ENCODE assay signal across 10 mouse cellular contexts in the genomic region with DNA sequence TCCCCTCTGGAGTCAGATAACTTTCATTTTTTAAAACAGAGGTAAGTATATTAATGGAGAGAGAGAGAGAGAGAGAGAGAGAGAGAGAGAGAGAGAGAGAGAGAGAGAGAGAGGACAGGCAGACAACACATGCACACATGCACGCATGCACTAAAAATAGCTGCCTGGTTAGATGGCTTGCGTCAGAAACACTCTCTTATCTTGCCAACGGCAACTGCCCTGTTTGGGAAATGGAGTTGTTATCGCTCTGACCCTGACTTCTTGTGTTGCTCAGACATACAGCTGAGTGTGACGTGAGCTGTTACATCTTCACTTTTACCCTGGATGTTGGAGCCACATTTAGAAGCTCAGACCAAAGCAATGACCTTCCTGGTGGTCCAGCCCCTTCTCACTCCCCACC. TPM values are rescaled to one million over a fixed set of nuclear protein-coding genes. Genes with fewer than 3 reads are reported as not detected.
A peak's percentile ranks its signal among the peaks of the same experiment; 100 is the strongest.
DNase-seq lines count a peak whose midpoint lies in the region; ATAC-seq lines count a peak whose summit lies in the region.
"Had no signal": no experiment of that assay in that cellular context is flagged by ENCODE, and none has a peak within 500 bp of the region (broad histone marks: within the 10 kb centered on the region; RNA-seq: fewer than 3 reads in every experiment).

No protein-coding gene starts in this region.

- H3K9me3 ChIP-seq in limb, embryonic 11.5 days (ENCODE audit: control insufficient read depth, low read length) = no peaks in the 10 kb centered on the region
- no peaks in the 10 kb centered on the region for H3K9me3 ChIP-seq in limb, embryonic 10.5 days (replicated peaks)
- H3K9me3 ChIP-seq in heart, embryonic 12.5 days (replicated peaks) = peaks cover 16% of the 10 kb centered on the region
- peaks cover 3% of the 10 kb centered on the region; the same call in 1 of the 2 replicates for H3K9me3 ChIP-seq in liver, embryonic 16.5 days (replicated peaks; ENCODE audit: control insufficient read depth, low read length)
- peaks cover 5% of the 10 kb centered on the region; the same call in 1 of the 2 replicates for H3K9me3 ChIP-seq in forebrain, embryonic 16.5 days (ENCODE audit: control insufficient read depth, low read length)

- no peak overlapping the region for H3K4me3 ChIP-seq in limb, embryonic 11.5 days (ENCODE audit: low read depth, low read length)
- no peak overlapping the region for H3K4me3 ChIP-seq in limb, embryonic 10.5 days
- no peak overlapping the region for H3K4me3 ChIP-seq in heart, embryonic 12.5 days
- no peak overlapping the region for H3K4me3 ChIP-seq in liver, embryonic 16.5 days (ENCODE audit: low read depth, low read length)
- no peak overlapping the region for H3K4me3 ChIP-seq in forebrain, embryonic 16.5 days (replicated peaks; ENCODE audit: low read length)

- no peaks in the 10 kb centered on the region for H3K4me1 ChIP-seq in limb, embryonic 11.5 days (ENCODE audit: control insufficient read depth, insufficient read depth, low read length)
- no peaks in the 10 kb centered on the region for H3K4me1 ChIP-seq in limb, embryonic 10.5 days
- 0 out of 2 replicates have a peak, but pooled peaks cover 4% of the 10 kb centered on the region for H3K4me1 ChIP-seq in heart, embryonic 12.5 days (replicated peaks)
- H3K4me1 ChIP-seq in liver, embryonic 16.5 days (ENCODE audit: control insufficient read depth, low read depth, low read length) = peaks cover 31% of the 10 kb centered on the region
- no peaks in the 10 kb centered on the region for H3K4me1 ChIP-seq in forebrain, embryonic 16.5 days (replicated peaks; ENCODE audit: control insufficient read depth, insufficient read depth, low read length)

- DNase-seq in limb, embryonic 11.5 days (ENCODE audit: low spot score) = peak; percentile 14
- no peak for DNase-seq in limb, embryonic 10.5 days (ENCODE audit: low spot score)
- DNase-seq in adrenal gland, postnatal 36 days = peak; percentile 38 to 42
- no peak for DNase-seq in left cerebral cortex, adult 18-20 months (ENCODE audit: low spot score in 2 of 2)
- no peak for DNase-seq in thymus, postnatal 36 days
- DNase-seq: kidney, adult 2 months had no signal

- no peak overlapping the region for H3K4me2 ChIP-seq in limb, embryonic 11.5 days (ENCODE audit: low read depth, severe bottlenecking)
- H3K4me2 ChIP-seq in heart, embryonic 12.5 days = no peak overlapping the region
- peak overlapping the region; percentile 42 for H3K4me2 ChIP-seq in liver, embryonic 16.5 days (ENCODE audit: low read depth, low read length)
- no peak overlapping the region for H3K4me2 ChIP-seq in forebrain, embryonic 16.5 days (ENCODE audit: low read length)

- ATAC-seq in limb, embryonic 11.5 days (ENCODE audit: insufficient number of reproducible peaks, low FRiP score, low TSS enrichment, low read depth) = no peak
- peak; percentile 97 for ATAC-seq in heart, embryonic 12.5 days (ENCODE audit: insufficient number of reproducible peaks, low FRiP score)
- peak; percentile 99 for ATAC-seq in liver, embryonic 16.5 days (ENCODE audit: low read depth)
- ATAC-seq in forebrain, embryonic 16.5 days = no peak
- ATAC-seq: midbrain, embryonic 16.5 days had no signal

- 62% methylated on average over 5 of the region's 5 CpGs for WGBS in limb, embryonic 11.5 days
- WGBS in limb, embryonic 10.5 days = 61% methylated on average over 5 of the region's 5 CpGs
- 0% methylated on average over 5 of the region's 5 CpGs for WGBS in heart, embryonic 12.5 days
- 3% methylated on average over 5 of the region's 5 CpGs for WGBS in liver, embryonic 16.5 days (ENCODE audit: insufficient replicate concordance)
- 88% methylated on average over 5 of the region's 5 CpGs for WGBS in forebrain, embryonic 16.5 days

- no peak overlapping the region for H3K9ac ChIP-seq in limb, embryonic 11.5 days (ENCODE audit: low read length)
- H3K9ac ChIP-seq in heart, embryonic 12.5 days = no peak overlapping the region
- H3K9ac ChIP-seq in liver, embryonic 16.5 days (ENCODE audit: low read depth, low read length) = peak overlapping the region; percentile 59
- H3K9ac ChIP-seq in forebrain, embryonic 16.5 days (replicated peaks; ENCODE audit: low read depth, low read length) = no peak overlapping the region

- H3K36me3 ChIP-seq in limb, embryonic 11.5 days (ENCODE audit: control insufficient read depth, insufficient read depth, low read length) = no peaks in the 10 kb centered on the region
- H3K36me3 ChIP-seq in limb, embryonic 10.5 days = no peaks in the 10 kb centered on the region
- 0 out of 2 replicates have a peak, but pooled peaks cover 3% of the 10 kb centered on the region for H3K36me3 ChIP-seq in heart, embryonic 12.5 days
- no peaks in the 10 kb centered on the region for H3K36me3 ChIP-seq in liver, embryonic 16.5 days (ENCODE audit: control insufficient read depth, insufficient read depth)
- H3K36me3 ChIP-seq in forebrain, embryonic 16.5 days (ENCODE audit: control insufficient read depth, insufficient read depth) = no peaks in the 10 kb centered on the region

- H3K27ac ChIP-seq in limb, embryonic 11.5 days (replicated peaks; ENCODE audit: low read depth, low read length) = no peak overlapping the region
- H3K27ac ChIP-seq in limb, embryonic 10.5 days = no peak overlapping the region
- peak overlapping the region; percentile 86 for H3K27ac ChIP-seq in heart, embryonic 12.5 days (ENCODE audit: poor library complexity, severe bottlenecking)
- peak overlapping the region; percentile 97 for H3K27ac ChIP-seq in liver, embryonic 16.5 days (ENCODE audit: low read length)
- no peak overlapping the region for H3K27ac ChIP-seq in forebrain, embryonic 16.5 days (ENCODE audit: low read length)

- H3K27me3 ChIP-seq in limb, embryonic 11.5 days (ENCODE audit: control insufficient read depth, insufficient read depth, low read length) = no peaks in the 10 kb centered on the region
- no peaks in the 10 kb centered on the region for H3K27me3 ChIP-seq in limb, embryonic 10.5 days (ENCODE audit: low read depth, poor library complexity, severe bottlenecking)
- H3K27me3 ChIP-seq in heart, embryonic 12.5 days (replicated peaks) = no peaks in the 10 kb centered on the region
- H3K27me3 ChIP-seq in liver, embryonic 16.5 days (ENCODE audit: control insufficient read depth, insufficient read depth, low read depth, low read length) = no peaks in the 10 kb centered on the region
- no peaks in the 10 kb centered on the region for H3K27me3 ChIP-seq in forebrain, embryonic 16.5 days (replicated peaks; ENCODE audit: control insufficient read depth, insufficient read depth, low read length)

RNA-seq across cellular contexts. Expression of a gene that starts 21.4 kb away (rescaled TPM):
- 13.8 and 14.7 TPM in 2 replicates for polyA plus RNA-seq in limb, embryonic 11.5 days (2014; fragmentation: Nextera tagmentation; extraction: Ambion mirVana)
- polyA plus RNA-seq in limb, embryonic 10.5 days (2016; fragmentation: Nextera tagmentation; extraction: Ambion mirVana) = 5.3 and 8.1 TPM in 2 replicates
- total RNA-seq in adrenal gland, postnatal 36 days (2021) = 1 to 10 TPM; 6.0 to 8.9 TPM
- polyA plus RNA-seq in heart, embryonic 12.5 days (2016; fragmentation: Nextera tagmentation; extraction: Ambion mirVana) = 45.9 and 48.3 TPM in 2 replicates
- 3.3 and 3.4 TPM in 2 replicates for polyA plus RNA-seq in liver, embryonic 16.5 days (2015; fragmentation: Nextera tagmentation; extraction: Ambion mirVana)
- 1 to 10 TPM; 2.2 to 3.1 TPM for total RNA-seq in left cerebral cortex, adult 18-20 months (2021)
- polyA plus RNA-seq in forebrain, embryonic 16.5 days (2015; fragmentation: Nextera tagmentation; extraction: Ambion mirVana) = 11.1 and 12.2 TPM in 2 replicates

RNA-seq across cellular contexts. Expression of a gene that starts 33.3 kb away (rescaled TPM):
- polyA plus RNA-seq in limb, embryonic 11.5 days (2014; fragmentation: Nextera tagmentation; extraction: Ambion mirVana) = 5.6 and 6.1 TPM in 2 replicates
- 5.1 and 5.6 TPM in 2 replicates for polyA plus RNA-seq in limb, embryonic 10.5 days (2016; fragmentation: Nextera tagmentation; extraction: Ambion mirVana)
- total RNA-seq in adrenal gland, postnatal 36 days (2021) = 10 to 100 TPM; 19.2 to 25.1 TPM
- polyA plus RNA-seq in heart, embryonic 12.5 days (2016; fragmentation: Nextera tagmentation; extraction: Ambion mirVana) = 25.9 and 26.0 TPM in 2 replicates
- polyA plus RNA-seq in liver, embryonic 16.5 days (2015; fragmentation: Nextera tagmentation; extraction: Ambion mirVana) = 5.2 and 6.3 TPM in 2 replicates
- total RNA-seq in left cerebral cortex, adult 18-20 months (2021) = 100 to 1,000 TPM; 191 to 200 TPM
- 20.9 and 26.9 TPM in 2 replicates for polyA plus RNA-seq in forebrain, embryonic 16.5 days (2015; fragmentation: Nextera tagmentation; extraction: Ambion mirVana)

Comparison
In these comparisons a context has a peak if more than half of its experiments do, and no peak if none do; other contexts are left out.
1. DNase-seq: peak in limb, embryonic 11.5 days (single experiment) and adrenal gland, postnatal 36 days (2 of 2); none in limb, embryonic 10.5 days (single experiment), left cerebral cortex, adult 18-20 months (0 of 2) and thymus, postnatal 36 days (0 of 2).
2. ATAC-seq: peak in heart, embryonic 12.5 days (single experiment) and liver, embryonic 16.5 days (single experiment); none in limb, embryonic 11.5 days (single experiment) and forebrain, embryonic 16.5 days (single experiment).
3. H3K27ac ChIP-seq: peak in heart, embryonic 12.5 days (single experiment) and liver, embryonic 16.5 days (single experiment); none in limb, embryonic 11.5 days (single experiment), limb, embryonic 10.5 days (single experiment) and forebrain, embryonic 16.5 days (single experiment).